Mouse (Mus musculus) G1E (cell line): ENCODE measurements at regions not wholly inside any gene's neighbourhood (a gene's known extent, or its start where the extent isn't known, plus 50 kb on each side); places are given as distances from the start of the nearest gene placed in this dataset.

Source experiments
- ATAC-seq: 2 replicates; pipeline ENCODE4 v1.8.0; 2016; ENCODE audit warnings: mild to moderate bottlenecking; ENCODE audit not compliant: insufficient number of reproducible peaks, poor library complexity, low FRiP score, severe bottlenecking; ENCODE audit errors: extremely low read depth
- DNase-seq: peaks from one replicate; pipeline ENCODE4 v3.0.0; 2012; ENCODE audit warnings: low spot score
- H3K27me3 ChIP-seq: 2 replicates; pipeline ENCODE4 v1.6.1; 2012; ENCODE audit warnings: mild to moderate bottlenecking, low read length, inconsistent platforms; ENCODE audit not compliant: insufficient read depth
- H3K36me3 ChIP-seq: replicated peaks from 2 replicates; pipeline ENCODE3; 2012; ENCODE audit warnings: mild to moderate bottlenecking, inconsistent platforms
- H3K4me1 ChIP-seq: 2 replicates; pipeline ENCODE4 v1.6.1; 2012; ENCODE audit warnings: low read depth, low read length, inconsistent platforms, mixed read lengths; ENCODE audit not compliant: insufficient read depth
- H3K4me3 ChIP-seq: 2 replicates; pipeline ENCODE4 v1.5.1; 2012; ENCODE audit warnings: low read depth, mild to moderate bottlenecking, inconsistent platforms, low read length, moderate library complexity, mixed read lengths
- H3K9me3 ChIP-seq: replicated peaks from 2 replicates; pipeline ENCODE4 v1.6.1; 2012; ENCODE audit warnings: inconsistent platforms
- CTCF ChIP-seq: IDR thresholded peaks from 2 replicates; pipeline ENCODE4 v1.5.1; 2012; ENCODE audit warnings: low read depth, low read length, inconsistent platforms, mixed read lengths
- GATA1 ChIP-seq: IDR thresholded peaks from 2 replicates; pipeline ENCODE4 v1.6.1; 2012; ENCODE audit warnings: borderline replicate concordance, low read length, inconsistent platforms, mixed read lengths
- GATA2 ChIP-seq: IDR thresholded peaks from 2 replicates; pipeline ENCODE4 v1.6.1; 2012; ENCODE audit warnings: low read depth, low read length, inconsistent platforms, borderline replicate concordance
- POLR2AphosphoS5 ChIP-seq: IDR thresholded peaks from 2 replicates; pipeline ENCODE4 v1.6.1; 2012; ENCODE audit warnings: low read depth, low read length, inconsistent platforms; ENCODE audit not compliant: insufficient replicate concordance
- TAL1 ChIP-seq: conservative IDR thresholded peaks from 2 replicates; pipeline ENCODE4 v1.6.1; 2012; ENCODE audit warnings: low read depth, low read length, inconsistent platforms, mixed read lengths

DNA sequence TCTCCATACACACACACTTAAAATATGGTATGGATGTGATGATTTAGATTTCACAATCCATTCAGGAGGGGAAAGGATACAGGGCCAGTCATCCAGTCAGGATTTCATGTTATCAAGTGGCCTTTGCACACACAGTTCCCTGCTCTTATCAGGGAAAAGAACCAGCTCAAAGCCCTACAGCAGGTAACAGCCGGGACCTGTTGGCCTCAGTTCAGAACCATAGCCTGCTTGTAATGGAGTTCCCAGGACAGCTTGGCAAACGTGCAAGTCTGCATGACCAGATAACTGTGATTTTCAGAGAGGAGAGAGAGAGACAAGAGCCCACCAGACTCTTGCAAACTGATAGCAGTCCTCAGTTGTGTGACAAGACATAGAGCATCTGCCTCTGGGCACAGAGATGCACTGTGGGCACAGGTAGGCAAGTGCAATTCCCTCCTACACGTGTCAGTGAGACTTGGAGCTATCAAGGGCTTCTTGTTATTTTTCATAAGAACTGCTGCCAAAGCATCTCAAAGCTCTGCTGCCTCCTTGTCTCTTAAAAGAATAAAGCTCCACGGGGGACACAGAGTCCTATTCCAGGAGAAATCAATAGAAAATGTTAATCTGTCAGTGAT is 74.9 kb upstream of the Peli1 start:
- Histone ChIP-seq H3K4me3 (no peak overlapping the region), H3K27me3 (peaks cover 3% of the 10 kb centered on the region; the same call in 1 of the 2 replicates), H3K4me1 (no peaks in the 10 kb centered on the region), H3K36me3 (no peaks in the 10 kb centered on the region), H3K9me3 (no peaks in the 10 kb centered on the region)
- TF ChIP-seq GATA2 (no peak), TAL1 (no peak), CTCF (no peak), POLR2AphosphoS5 (no peak), GATA1 (no peak)
- DNase-seq: no peak
- no peak for ATAC-seq

DNA sequence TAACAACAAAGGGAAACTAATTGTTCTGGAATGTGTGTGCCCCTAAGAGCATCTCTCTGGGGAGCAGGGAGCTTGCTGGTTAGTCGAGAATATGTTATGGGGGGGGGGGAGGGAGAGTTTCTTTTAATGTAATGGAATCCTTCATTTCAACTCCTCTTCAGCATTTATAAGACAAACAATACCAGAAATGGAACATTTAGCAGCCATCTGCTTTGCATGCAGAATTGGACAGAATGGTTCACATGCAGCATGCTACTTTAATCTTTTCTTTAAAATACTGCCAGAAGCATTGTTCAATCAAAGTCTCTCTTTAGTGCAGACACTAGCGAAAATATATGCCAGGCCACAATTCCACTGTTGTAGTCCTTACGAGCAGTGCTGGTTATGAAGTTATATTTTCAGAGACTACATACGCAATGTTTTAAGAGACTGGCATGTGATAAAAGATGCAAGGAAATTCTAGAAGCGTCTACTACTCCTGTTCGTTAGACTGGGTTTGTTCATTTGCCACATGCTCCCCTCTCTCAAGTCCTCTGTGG is 74.2 kb upstream of the Peli1 start:
- DNase-seq (no peak), ATAC-seq (no peak)
- H3K9me3 ChIP-seq: no peaks in the 10 kb centered on the region
- H3K4me3 ChIP-seq: no peak overlapping the region
- H3K27me3 ChIP-seq: peaks cover 3% of the 10 kb centered on the region; the same call in 1 of the 2 replicates
- no peak for TF ChIP-seq GATA2
- no peak for TF ChIP-seq CTCF
- TF ChIP-seq GATA1: no peak
- TF ChIP-seq TAL1: no peak
- TF ChIP-seq POLR2AphosphoS5: no peak
- no peaks in the 10 kb centered on the region for H3K4me1 ChIP-seq
- H3K36me3 ChIP-seq: no peaks in the 10 kb centered on the region

DNA sequence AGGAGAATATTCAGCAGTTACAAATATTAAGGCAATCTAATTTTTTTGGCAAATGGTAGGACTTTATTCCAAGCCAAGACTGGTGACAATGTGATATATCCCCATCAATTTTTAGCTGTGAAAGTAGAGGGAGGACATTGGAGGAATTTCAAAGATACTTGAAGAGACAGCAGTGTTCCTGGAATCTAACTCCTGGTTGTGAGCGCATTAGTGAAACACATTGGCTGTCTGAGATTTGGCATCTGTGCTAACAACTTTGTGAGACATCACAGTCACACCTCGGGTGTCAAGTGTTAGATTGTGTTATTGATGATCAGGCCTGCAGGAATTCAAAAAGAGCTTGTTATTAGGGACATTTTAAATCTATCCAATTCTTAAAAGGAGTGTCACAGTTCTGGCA is 71.3 kb upstream of the Peli1 start:
- H3K4me1 ChIP-seq: no peaks in the 10 kb centered on the region

DNA sequence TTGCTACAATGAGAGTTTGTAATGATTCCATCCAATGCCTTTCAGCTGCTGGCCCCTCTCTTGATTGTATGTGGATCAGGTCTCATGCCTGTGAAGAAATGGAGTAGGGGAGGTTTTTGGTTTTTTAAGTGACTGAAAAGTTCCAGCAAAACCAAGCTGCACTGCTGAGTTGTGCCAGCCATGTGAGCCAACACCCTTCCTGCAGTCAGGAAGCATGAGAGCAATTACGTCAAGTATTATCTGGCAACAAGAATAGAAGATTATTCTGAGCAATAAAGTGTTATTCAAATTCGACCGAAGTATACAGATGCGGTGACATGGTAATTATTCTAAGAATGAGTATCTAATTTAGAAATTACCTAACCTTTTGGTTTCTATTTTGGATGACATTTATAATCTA is 67.0 kb upstream of the Peli1 start:
- TF ChIP-seq GATA1 (no peak), TAL1 (no peak), CTCF (no peak), GATA2 (no peak), POLR2AphosphoS5 (no peak)
- ATAC-seq (no peak), DNase-seq (no peak)
- Histone ChIP-seq H3K4me3 (no peak overlapping the region), H3K27me3 (peaks cover 13% of the 10 kb centered on the region; the same call in 1 of the 2 replicates), H3K9me3 (no peaks in the 10 kb centered on the region), H3K4me1 (no peaks in the 10 kb centered on the region), H3K36me3 (no peaks in the 10 kb centered on the region)

More for the DNA sequence above, 71.3 kb upstream of the Peli1 start:
- TF ChIP-seq TAL1 (no peak), GATA1 (no peak), POLR2AphosphoS5 (no peak), GATA2 (no peak), CTCF (no peak)
- Histone ChIP-seq H3K4me3 (no peak overlapping the region), H3K9me3 (no peaks in the 10 kb centered on the region), H3K27me3 (0 out of 2 replicates have a peak, but pooled peaks cover 3% of the 10 kb centered on the region), H3K36me3 (no peaks in the 10 kb centered on the region)
- ATAC-seq: no peak
- no peak for DNase-seq

DNA sequence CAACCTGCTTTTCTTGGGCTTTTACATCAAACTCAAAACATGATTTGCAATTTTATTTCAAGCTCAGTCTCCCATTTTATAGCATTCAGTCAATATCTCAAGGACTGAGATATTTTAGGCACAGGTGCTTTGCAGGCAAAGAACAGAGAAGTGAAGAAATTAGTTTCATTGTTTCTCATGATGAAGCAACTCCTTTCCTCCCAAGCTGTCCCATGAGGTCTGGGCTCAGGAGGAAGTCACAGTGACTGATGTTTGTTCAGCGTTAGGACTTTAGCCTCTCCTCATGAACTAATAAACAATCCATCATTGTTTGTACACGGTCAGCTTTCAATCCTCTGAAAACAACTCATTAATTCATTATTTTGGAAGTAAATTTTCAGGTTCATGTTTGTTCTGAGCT is 66.6 kb upstream of the Peli1 start:
- no peak for DNase-seq
- no peaks in the 10 kb centered on the region for H3K9me3 ChIP-seq
- peaks cover 13% of the 10 kb centered on the region; the same call in 1 of the 2 replicates for H3K27me3 ChIP-seq
- no peaks in the 10 kb centered on the region for H3K36me3 ChIP-seq
- no peaks in the 10 kb centered on the region for H3K4me1 ChIP-seq
- ATAC-seq: no peak
- H3K4me3 ChIP-seq: no peak overlapping the region
- no peak for TF ChIP-seq CTCF
- TF ChIP-seq GATA1: no peak
- no peak for TF ChIP-seq POLR2AphosphoS5
- TF ChIP-seq GATA2: no peak
- no peak for TF ChIP-seq TAL1

DNA sequence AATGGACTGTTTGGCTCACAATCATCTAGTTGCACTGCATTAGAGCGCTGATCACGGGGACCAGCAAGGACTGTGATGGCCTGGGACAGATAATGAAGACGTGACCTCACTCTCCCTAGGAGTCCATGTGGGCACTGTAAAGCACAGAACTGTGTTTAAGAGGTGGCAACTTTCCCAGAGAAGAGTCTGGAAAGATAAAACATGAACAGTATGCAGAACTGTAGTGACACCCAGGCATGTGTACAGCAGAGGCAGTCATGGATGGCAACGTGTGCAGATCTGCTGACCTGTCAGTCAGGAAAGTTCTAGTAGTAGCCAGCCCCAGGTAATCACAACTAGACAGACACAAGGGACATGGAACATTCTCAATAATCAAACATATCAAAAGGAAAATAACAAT is 63.8 kb upstream of the Peli1 start:
- 0 out of 2 replicates have a peak, but pooled peaks cover 2% of the 10 kb centered on the region for H3K9me3 ChIP-seq
- peaks cover 10% of the 10 kb centered on the region; the same call in 1 of the 2 replicates for H3K27me3 ChIP-seq
- H3K4me3 ChIP-seq: no peak overlapping the region
- DNase-seq: no peak
- no peaks in the 10 kb centered on the region for H3K36me3 ChIP-seq
- ATAC-seq: no peak
- no peaks in the 10 kb centered on the region for H3K4me1 ChIP-seq
- TF ChIP-seq CTCF (no peak), POLR2AphosphoS5 (no peak), TAL1 (no peak), GATA1 (no peak), GATA2 (no peak)

DNA sequence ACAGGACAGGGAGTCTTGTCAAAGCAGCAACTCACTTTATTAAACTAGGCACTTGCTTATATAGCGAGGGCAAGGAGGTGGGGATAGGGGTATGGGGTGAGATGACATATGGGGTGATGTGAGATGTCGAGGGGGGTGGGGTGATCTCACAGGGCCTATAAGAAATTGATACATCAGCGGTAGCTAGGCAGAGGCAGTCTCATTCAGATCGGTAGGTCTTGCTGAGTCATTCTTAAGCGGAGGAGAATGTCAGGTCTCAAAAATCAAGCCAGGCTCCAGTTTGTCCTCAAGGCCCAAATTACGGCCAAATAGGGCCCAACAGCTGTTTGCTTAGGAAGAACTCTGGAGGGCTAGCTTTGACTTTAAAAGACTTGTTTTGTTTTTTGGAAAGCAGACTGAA is 60.7 kb upstream of the Peli1 start:
- ATAC-seq: no peak
- no peak for DNase-seq
- 0 out of 2 replicates have a peak, but pooled peaks cover 2% of the 10 kb centered on the region for H3K9me3 ChIP-seq
- no peak overlapping the region for H3K4me3 ChIP-seq
- H3K4me1 ChIP-seq: 0 out of 2 replicates have a peak, but pooled peaks cover 3% of the 10 kb centered on the region
- peaks cover 12% of the 10 kb centered on the region; the same call in 1 of the 2 replicates for H3K27me3 ChIP-seq
- TF ChIP-seq GATA1 (no peak), CTCF (no peak), TAL1 (no peak), POLR2AphosphoS5 (no peak), GATA2 (no peak)
- H3K36me3 ChIP-seq: no peaks in the 10 kb centered on the region
